Mouse (Mus musculus) C2C12 (cell line): Measurements from ENCODE around the gene Itga8. TPM values are rescaled to one million over a fixed set of nuclear protein-coding genes. Genes with fewer than 3 reads are reported as not detected.

ENCODE experiments used
- H3K27me3 ChIP-seq: one replicate; pipeline ENCODE4 v1.6.1; 2011; ENCODE audit not compliant: control insufficient read depth, insufficient read depth, insufficient read length
- H3K36me3 ChIP-seq: one replicate; pipeline ENCODE4 v1.6.1; 2011; ENCODE audit not compliant: control insufficient read depth, insufficient read depth
- H3K4me3 ChIP-seq: one replicate; pipeline ENCODE4 v1.5.1; 2011; ENCODE audit warnings: mild to moderate bottlenecking, control low read depth; ENCODE audit not compliant: poor library complexity, insufficient read depth, severe bottlenecking
- H3K79me2 ChIP-seq: one replicate; pipeline ENCODE4 v1.6.1; 2011; ENCODE audit not compliant: control insufficient read depth, insufficient read depth
- H3K79me3 ChIP-seq: one replicate; pipeline ENCODE4 v1.6.1; 2011; ENCODE audit warnings: low read depth, control low read depth
- H3ac ChIP-seq: one replicate; pipeline ENCODE3; 2011; ENCODE audit warnings: low read depth; ENCODE audit not compliant: control insufficient read depth, insufficient read length
- CEBPB ChIP-seq: IDR thresholded peaks from one replicate; pipeline ENCODE4 v1.6.1; 2011; ENCODE audit warnings: low read depth, mild to moderate bottlenecking, control low read depth, moderate library complexity
- CTCF ChIP-seq: IDR thresholded peaks from one replicate; pipeline ENCODE4 v1.5.1; 2011; ENCODE audit not compliant: control insufficient read depth, insufficient read depth, insufficient read length
- FOSL1 ChIP-seq: IDR thresholded peaks from one replicate; pipeline ENCODE4 v1.8.0; 2011; ENCODE audit warnings: mild to moderate bottlenecking, low read length; ENCODE audit not compliant: poor library complexity, insufficient read depth, severe bottlenecking
- MAX ChIP-seq: IDR thresholded peaks from one replicate; pipeline ENCODE4 v1.6.1; 2011; ENCODE audit warnings: mild to moderate bottlenecking, control low read depth
- MYOD1 ChIP-seq: IDR thresholded peaks from one replicate; pipeline ENCODE4 v1.6.1; 2011; ENCODE audit warnings: low read depth; ENCODE audit not compliant: control insufficient read depth, insufficient read length
- MYOG ChIP-seq: IDR thresholded peaks from one replicate; pipeline ENCODE4 v1.6.1; 2011; ENCODE audit not compliant: control insufficient read depth, insufficient read length; ENCODE audit errors: extremely low read depth
- USF1 ChIP-seq: IDR thresholded peaks from one replicate; pipeline ENCODE4 v1.6.1; 2011; ENCODE audit warnings: low read depth, mild to moderate bottlenecking, control low read depth, moderate library complexity
- long read RNA-seq, 2 experiments: library from polyadenylated mRNA; unstranded; transcript quantifications; one replicate each; pipeline ENCODE4 v2.0.0; 2019 to 2020
- polyA plus RNA-seq: library from polyadenylated mRNA; unstranded; fragments of >200 nt; fragmentation: generic; extraction: Trizol; gene quantifications from one replicate; pipeline ENCODE4 v1.2.1, GENCODE M21; 2012; ENCODE audit warnings: missing spikeins

Gene Itga8
- polyA plus RNA-seq, result not detected
- long read RNA-seq, experiment 1, result 0 reads
- long read RNA-seq, experiment 2, result 0 reads

GRCm38 (mm10) chr2:12301431-12302170 lies at the start of gene Itga8:
Itga8 (minus strand) TSS chr2:12301922.
- Histone ChIP-seq H3K4me3 (no peak within 1 kb of the TSS), H3K36me3 (no peaks in the 10 kb centered on the region), H3ac (peak within 1 kb of the TSS; percentile 3), H3K79me2 (no peaks in the 10 kb centered on the region), H3K79me3 (no peaks in the 10 kb centered on the region), H3K27me3 (peaks cover 16% of the 10 kb centered on the region)
- TF ChIP-seq CEBPB (no peak), MYOG (no peak), USF1 (no peak), CTCF (peak; percentile 93), MAX (no peak), MYOD1 (no peak), FOSL1 (no peak)

GRCm38 (mm10) chr2:12348914-12349313 lies 47.2 kb upstream of the Itga8 start:
- Histone ChIP-seq H3K79me3 (no peaks in the 10 kb centered on the region), H3ac (no peak overlapping the region), H3K27me3 (no peaks in the 10 kb centered on the region), H3K4me3 (no peak overlapping the region), H3K36me3 (peaks cover 47% of the 10 kb centered on the region), H3K79me2 (no peaks in the 10 kb centered on the region)
- no peak for TF ChIP-seq MYOG
- TF ChIP-seq MAX, result no peak
- TF ChIP-seq FOSL1, result no peak
- no peak for TF ChIP-seq CTCF
- no peak for TF ChIP-seq CEBPB
- TF ChIP-seq MYOD1, result no peak
- TF ChIP-seq USF1, result no peak

GRCm38 (mm10) chr2:12331962-12332361 lies 30.2 kb upstream of the Itga8 start:
- Histone ChIP-seq H3K79me3 (no peaks in the 10 kb centered on the region), H3ac (no peak overlapping the region), H3K27me3 (no peaks in the 10 kb centered on the region), H3K36me3 (no peaks in the 10 kb centered on the region), H3K79me2 (no peaks in the 10 kb centered on the region), H3K4me3 (no peak overlapping the region)
- no peak for TF ChIP-seq MYOD1
- TF ChIP-seq USF1, result no peak
- TF ChIP-seq FOSL1, result no peak
- no peak for TF ChIP-seq CTCF
- no peak for TF ChIP-seq MYOG
- no peak for TF ChIP-seq CEBPB
- TF ChIP-seq MAX, result no peak

- H3K36me3 ChIP-seq, result no peaks in the 10 kb centered on the region
- H3ac ChIP-seq, result no peak overlapping the region
- no peaks in the 10 kb centered on the region for H3K27me3 ChIP-seq
- H3K4me3 ChIP-seq, result no peak overlapping the region
- TF ChIP-seq CTCF (no peak), FOSL1 (no peak), CEBPB (no peak), MAX (no peak)
- H3K79me2 ChIP-seq, result no peaks in the 10 kb centered on the region
- no peaks in the 10 kb centered on the region for H3K79me3 ChIP-seq
Observed at GRCm38 (mm10) chr2:12329620-12330019, 27.9 kb upstream of the Itga8 start.

- H3K27me3 ChIP-seq, result no peaks in the 10 kb centered on the region
- TF ChIP-seq MYOG (no peak), CTCF (no peak), MYOD1 (no peak), FOSL1 (no peak), CEBPB (no peak), USF1 (no peak), MAX (no peak)
- H3K79me3 ChIP-seq, result no peaks in the 10 kb centered on the region
- no peaks in the 10 kb centered on the region for H3K79me2 ChIP-seq
- H3K36me3 ChIP-seq, result no peaks in the 10 kb centered on the region
- no peak overlapping the region for H3ac ChIP-seq
- no peak overlapping the region for H3K4me3 ChIP-seq
Observed at GRCm38 (mm10) chr2:12329068-12329407, 27.3 kb upstream of the Itga8 start.

- Histone ChIP-seq H3ac (no peak overlapping the region), H3K27me3 (no peaks in the 10 kb centered on the region), H3K79me2 (no peaks in the 10 kb centered on the region), H3K36me3 (no peaks in the 10 kb centered on the region), H3K4me3 (no peak overlapping the region), H3K79me3 (no peaks in the 10 kb centered on the region)
- no peak for TF ChIP-seq CEBPB
- no peak for TF ChIP-seq FOSL1
- no peak for TF ChIP-seq CTCF
- TF ChIP-seq MAX, result no peak
- no peak for TF ChIP-seq USF1
- no peak for TF ChIP-seq MYOG
- no peak for TF ChIP-seq MYOD1
Observed at GRCm38 (mm10) chr2:12328355-12329067, 26.8 kb upstream of the Itga8 start.
